Mouse (Mus musculus) urinary bladder, postnatal 10 days (tissue): Measurements from ENCODE around the gene Olfr690.
"Not testable (repeated sequence)": the region's sequence is repeated elsewhere in the genome, so short reads cannot be mapped to it uniquely, and the experiment has no call there.

Source experiments
- DNase-seq: peaks from one replicate; pipeline ENCODE4 v3.0.0; 2022; ENCODE audit warnings: low spot score

The Olfr690 gene

GRCm38 (mm10) chr7:105334004-105334403, at the start of gene Olfr690:
Gene Olfr690, minus strand, starts transcription at chr7:105334104.
- DNase-seq: no peak

DNA sequence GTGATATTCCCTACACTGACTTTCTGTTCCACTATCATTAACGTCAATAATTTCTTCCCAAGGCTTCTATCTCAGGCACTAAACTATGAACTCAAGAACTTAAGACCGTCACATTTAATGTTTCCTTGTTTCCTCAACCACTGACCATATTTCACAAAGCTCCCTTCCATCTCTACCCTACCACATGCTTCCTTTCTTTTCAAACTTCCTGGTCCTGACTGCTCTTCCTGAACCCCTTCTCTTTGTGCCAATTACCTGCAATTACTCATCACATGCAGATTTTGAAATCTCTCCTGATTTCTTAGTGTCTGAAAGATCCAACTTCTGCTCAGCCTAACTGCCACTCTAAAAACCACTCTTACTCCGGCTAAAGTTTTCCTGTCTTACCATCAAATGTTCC, 46.4 kb upstream of the Olfr690 start:
- no peak for DNase-seq

- no peak for DNase-seq
These were observed 41.0 kb upstream of the Olfr690 start, which contains the start of gene Gm5901 for GRCm38 (mm10) chr7:105374866-105375265. Gene Gm5901, plus strand, starts transcription at chr7:105375038.

DNA sequence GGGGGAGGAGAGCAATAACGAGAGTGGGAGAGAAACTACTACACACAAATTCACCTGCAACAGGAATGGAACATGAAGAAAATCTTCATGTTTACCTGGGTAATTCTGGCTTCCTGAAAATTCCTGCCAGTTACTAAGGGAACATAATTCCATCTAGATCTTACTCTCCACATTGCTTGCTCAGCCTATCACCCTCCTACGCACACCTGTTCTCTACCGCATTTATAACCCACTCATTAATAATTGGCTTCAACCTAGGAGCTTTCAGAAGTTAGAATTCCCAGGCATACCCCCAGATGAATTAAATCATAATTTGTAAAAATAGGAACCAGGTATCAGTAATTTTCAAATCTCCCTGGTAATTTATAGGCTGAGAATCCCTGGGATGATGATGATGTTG, 40.1 kb upstream of the Olfr690 start:
- DNase-seq: no peak

DNA sequence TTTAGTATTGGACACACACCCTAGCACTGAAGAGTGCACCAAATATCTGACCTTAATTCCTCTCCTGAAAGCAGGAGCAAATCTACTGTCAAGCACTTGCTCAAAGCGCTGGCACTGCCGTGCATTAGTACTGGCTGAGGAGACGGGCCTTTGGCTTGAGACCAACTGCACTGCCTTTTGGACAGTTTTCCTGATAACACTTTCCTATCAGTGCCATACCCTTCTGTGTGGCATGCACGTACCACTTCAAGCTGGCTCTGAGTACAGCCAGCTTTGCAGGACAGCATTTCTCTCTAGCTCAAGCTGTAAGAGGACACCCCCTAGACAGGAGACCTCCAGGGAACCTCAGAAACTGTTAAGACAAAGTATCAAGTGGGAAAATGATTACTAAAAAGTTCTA, 39.6 kb upstream of the Olfr690 start:
- no peak for DNase-seq

GRCm38 (mm10) chr7:105372912-105373311, 39.0 kb upstream of the Olfr690 start:
- DNase-seq: no peak

GRCm38 (mm10) chr7:105368521-105368920, 34.6 kb upstream of the Olfr690 start:
- no peak for DNase-seq

DNA sequence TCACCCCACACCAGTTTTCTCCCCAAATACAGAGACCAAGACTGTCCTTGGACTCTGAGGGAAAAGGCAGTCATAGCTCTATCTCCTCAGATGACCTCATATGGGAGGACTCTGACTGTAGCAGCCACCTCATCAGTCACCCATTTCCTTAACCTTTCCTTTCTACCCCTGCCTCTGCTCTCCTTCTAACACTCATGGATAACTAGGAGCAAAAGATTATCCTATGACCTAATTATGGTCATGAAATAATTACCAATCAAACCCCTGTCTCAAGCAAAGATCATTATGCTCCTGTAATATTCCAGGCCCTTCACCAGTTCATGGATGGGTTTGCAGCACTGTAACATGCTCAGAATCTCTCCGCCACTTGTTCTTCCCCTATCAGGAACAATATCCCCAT, 34.0 kb upstream of the Olfr690 start, which contains the start of gene Olfr692:
Gene Olfr692 (plus strand): TSS at position 301 of the 400 bp plus-strand sequence.
- no peak for DNase-seq

- DNase-seq: no peak
These were observed 33.4 kb upstream of the Olfr690 start for GRCm38 (mm10) chr7:105367268-105367667.

- no peak for DNase-seq
These were observed 27.8 kb upstream of the Olfr690 start for GRCm38 (mm10) chr7:105361713-105362112.

DNA sequence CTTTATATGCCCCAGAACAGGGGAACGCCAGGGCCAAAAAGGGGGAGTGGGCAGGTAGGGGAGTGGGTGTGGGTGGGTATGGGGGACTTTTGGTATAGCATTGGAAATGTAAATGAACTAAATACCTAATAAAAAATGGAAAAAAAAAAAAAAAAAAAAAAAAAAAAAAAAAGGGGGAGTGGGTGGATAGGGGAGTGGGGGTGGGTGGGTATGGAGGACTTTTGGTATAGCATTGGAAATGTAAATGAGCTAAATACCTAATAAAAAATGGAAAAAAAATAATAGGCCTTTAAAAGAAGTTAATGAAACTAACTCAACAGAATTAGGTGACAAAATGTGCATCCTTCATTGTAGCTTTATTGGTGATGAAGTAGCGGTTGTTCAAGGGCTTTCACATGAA, 22.6 kb upstream of the Olfr690 start:
- DNase-seq: not testable (repeated sequence)

DNA sequence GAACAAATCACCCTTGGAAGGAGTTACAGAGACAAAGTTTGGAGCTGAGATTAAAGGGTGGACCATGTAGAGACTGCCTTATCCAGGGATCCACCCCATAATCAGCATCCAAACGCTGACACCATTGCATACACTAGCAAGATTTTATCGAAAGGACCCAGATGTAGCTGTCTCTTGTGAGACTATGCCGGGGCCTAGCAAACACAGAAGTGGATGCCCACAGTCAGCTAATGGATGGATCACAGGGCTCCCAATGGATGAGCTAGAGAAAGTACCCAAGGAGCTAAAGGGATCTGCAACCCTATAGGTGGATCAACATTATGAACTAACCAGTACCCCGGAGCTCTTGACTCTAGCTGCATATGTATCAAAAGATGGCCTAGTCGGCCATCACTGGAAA, 22.2 kb upstream of the Olfr690 start:
- DNase-seq: not testable (repeated sequence)

GRCm38 (mm10) chr7:105342752-105343151, 8.8 kb upstream of the Olfr690 start:
- no peak for DNase-seq

DNA sequence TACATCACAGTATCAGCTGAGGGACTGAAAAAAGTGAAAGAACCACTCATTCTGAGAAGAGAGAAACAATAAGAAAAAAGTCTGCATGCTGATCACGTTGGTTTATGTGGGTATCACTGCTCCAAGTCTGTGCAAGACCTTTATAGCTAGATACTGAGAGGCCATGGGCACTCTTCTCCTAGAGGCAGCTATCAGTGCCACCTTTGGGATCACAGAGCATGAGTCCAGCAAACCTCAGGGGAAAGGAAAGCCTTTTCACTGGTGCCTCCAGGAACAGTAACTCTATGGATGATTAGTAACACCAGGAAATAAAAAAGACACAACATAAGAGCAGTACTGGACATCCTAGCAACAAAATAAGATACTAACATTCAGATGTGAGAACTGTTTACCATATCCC, 8.3 kb upstream of the Olfr690 start, which contains the start of gene Olfr691:
Gene Olfr691 (minus strand): TSS at position 101 of the 400 bp plus-strand sequence.
- DNase-seq: no peak

- no peak for DNase-seq
These were observed 8.6 kb downstream of the Olfr690 start for GRCm38 (mm10) chr7:105325302-105325701.

- no peak for DNase-seq
These were observed 23.0 kb downstream of the Olfr690 start, which contains the start of gene Olfr689 for GRCm38 (mm10) chr7:105310865-105311264. Gene Olfr689, plus strand, starts transcription at chr7:105311165.

DNA sequence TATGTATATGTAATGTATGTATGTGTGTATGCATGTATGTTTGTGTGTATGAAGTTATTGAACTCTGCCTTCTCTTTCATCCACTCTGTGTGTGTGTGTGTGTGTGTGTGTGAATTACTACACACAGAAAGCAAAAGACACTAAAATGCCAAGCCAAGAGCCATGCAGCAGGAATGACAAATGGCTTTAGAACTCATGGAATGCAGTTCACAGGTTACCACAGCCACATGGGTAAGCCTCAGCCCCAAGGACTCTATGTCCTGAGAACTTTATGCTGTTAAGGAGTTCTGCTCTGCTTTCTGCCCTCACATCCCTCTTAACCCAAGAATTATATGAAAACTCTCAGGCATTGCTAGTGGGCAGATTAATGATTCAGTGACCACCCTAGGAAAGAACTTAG, 43.9 kb downstream of the Olfr690 start:
- DNase-seq: no peak

DNA sequence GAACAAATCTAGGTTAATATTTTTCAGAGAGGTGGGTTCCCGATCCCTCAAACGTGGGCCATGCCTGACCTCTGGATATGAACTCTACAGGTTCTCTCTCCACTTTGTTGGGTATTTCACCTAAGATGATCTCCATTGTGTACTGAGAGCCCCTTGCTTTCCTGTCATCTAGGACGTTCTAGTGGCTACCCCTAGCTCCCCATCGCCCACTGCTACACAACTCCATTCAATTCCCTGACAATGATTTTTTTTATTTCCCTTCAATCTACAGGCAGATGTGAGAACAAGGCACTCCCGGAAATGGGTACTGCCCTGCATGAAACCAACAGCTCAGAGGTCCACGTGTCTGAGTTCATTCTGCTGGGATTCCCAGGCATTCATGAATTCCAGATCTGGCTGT, 46.1 kb downstream of the Olfr690 start, which contains the start of gene Olfr688:
Gene Olfr688 (plus strand): TSS at position 301 of the 400 bp plus-strand sequence.
- DNase-seq: no peak
